Mouse (Mus musculus): Measurements from ENCODE around the gene Ranbp3l.

Ranbp3l gene

GRCm38 (mm10) chr15:9100446-9101077 lies 132.8 kb downstream of the Ranbp3l start:
- DNase-seq, result no peak

- no peak for DNase-seq
These were observed 138.7 kb downstream of the Ranbp3l start for GRCm38 (mm10) chr15:9106303-9107074.

GRCm38 (mm10) chr15:9110526-9111347 lies 143.0 kb downstream of the Ranbp3l start:
- no peak for DNase-seq

- no peak for DNase-seq
These were observed 143.9 kb downstream of the Ranbp3l start for GRCm38 (mm10) chr15:9111648-9112047.

DNA sequence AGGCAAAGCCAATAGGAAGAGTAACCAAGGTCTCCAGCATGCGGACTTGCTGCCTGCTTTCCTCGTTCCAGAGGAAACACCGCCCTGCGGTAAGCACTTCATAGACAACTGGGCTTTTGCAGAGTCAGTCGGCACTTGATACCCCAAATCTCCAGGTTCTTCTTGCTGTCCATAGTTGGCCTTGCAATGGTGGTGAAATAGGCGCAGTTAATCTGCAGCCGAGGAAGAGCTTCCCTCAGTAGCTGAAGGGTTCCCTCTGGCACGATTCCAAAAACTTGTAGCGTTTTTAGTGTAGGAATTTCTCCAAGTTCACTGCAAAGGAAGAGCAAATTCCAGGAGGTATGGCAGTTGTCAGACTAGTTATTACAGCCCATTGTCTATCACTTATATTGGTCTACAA lies 145.8 kb downstream of the Ranbp3l start:
- DNase-seq, result no peak

DNA sequence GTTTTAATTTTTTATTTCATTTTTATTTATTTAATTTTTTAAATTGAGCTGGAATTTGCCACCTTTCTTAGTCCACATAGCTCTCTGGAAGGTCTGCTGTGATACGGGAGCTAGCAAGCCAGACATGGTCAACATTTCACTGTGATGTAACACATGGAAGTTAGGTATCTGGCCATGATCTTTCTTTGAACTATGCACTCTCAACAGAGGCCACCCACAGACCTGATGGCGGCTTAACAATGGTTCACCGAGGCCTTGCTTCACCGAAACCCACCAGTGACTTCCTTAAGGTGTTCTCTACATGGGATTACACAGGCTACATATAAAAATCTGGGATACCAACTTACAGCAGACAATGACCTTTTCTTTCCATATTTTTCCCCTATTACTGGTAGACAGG lies 146.4 kb downstream of the Ranbp3l start:
- no peak for DNase-seq

DNA sequence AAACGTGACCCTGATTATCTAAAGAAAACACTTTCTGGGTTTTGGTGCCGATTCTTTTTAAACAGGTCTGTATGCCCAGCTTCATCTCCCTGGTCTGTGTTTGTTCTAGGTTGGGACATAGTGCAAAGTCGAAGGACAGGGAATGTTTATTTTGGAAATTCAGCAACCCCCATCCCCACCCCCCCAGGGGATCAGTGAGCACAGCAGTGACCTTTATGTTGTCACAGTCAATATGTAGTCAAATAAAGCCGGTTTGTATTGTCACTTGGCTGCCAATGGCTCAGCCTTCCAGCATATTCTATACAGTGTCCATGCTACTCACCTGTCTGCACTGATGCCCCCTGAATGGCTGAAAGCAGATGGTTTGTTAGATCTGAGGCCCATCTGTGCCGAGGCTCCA lies 146.8 kb downstream of the Ranbp3l start:
- DNase-seq, result no peak

All from thymus, adult 18-20 months (tissue).